Mouse (Mus musculus): ENCODE measurements around the gene Pnpla2.

Gene Pnpla2

GRCm38 (mm10) chr7:141482531-141483024 lies 27.6 kb downstream of the Pnpla2 start:
- no peak for DNase-seq (ENCODE audit: low spot score in 2 of 2)

GRCm38 (mm10) chr7:141483114-141483653 lies 28.2 kb downstream of the Pnpla2 start:
- DNase-seq (ENCODE audit: low spot score in 2 of 2) = no peak

- DNase-seq (ENCODE audit: low spot score in 2 of 2) = no peak
Measured at GRCm38 (mm10) chr7:141484186-141485120, 29.5 kb downstream of the Pnpla2 start.

- no peak for DNase-seq (ENCODE audit: low spot score in 2 of 2)
Measured at GRCm38 (mm10) chr7:141485186-141485585, 30.2 kb downstream of the Pnpla2 start.

GRCm38 (mm10) chr7:141485606-141486005 lies 30.6 kb downstream of the Pnpla2 start:
- DNase-seq (ENCODE audit: low spot score in 2 of 2) = no peak

- no peak for DNase-seq (ENCODE audit: low spot score in 2 of 2)
Measured at GRCm38 (mm10) chr7:141486239-141486638, 31.2 kb downstream of the Pnpla2 start.

- DNase-seq (ENCODE audit: low spot score in 2 of 2) = no peak
Measured at GRCm38 (mm10) chr7:141487141-141487540, 32.1 kb downstream of the Pnpla2 start.

GRCm38 (mm10) chr7:141491151-141491550 lies 36.2 kb downstream of the Pnpla2 start:
- peak in 1 of 2 experiments; percentile 28 for DNase-seq (ENCODE audit: low spot score in 2 of 2)

GRCm38 (mm10) chr7:141492738-141493137 lies 37.7 kb downstream of the Pnpla2 start:
- DNase-seq (ENCODE audit: low spot score in 2 of 2) = no peak

GRCm38 (mm10) chr7:141493729-141494128 lies 38.7 kb downstream of the Pnpla2 start:
- no peak for DNase-seq (ENCODE audit: low spot score in 2 of 2)

GRCm38 (mm10) chr7:141495379-141495778 lies 40.4 kb downstream of the Pnpla2 start:
- DNase-seq (ENCODE audit: low spot score in 2 of 2) = no peak

- no peak for DNase-seq (ENCODE audit: low spot score in 2 of 2)
Measured at GRCm38 (mm10) chr7:141495940-141496339, 40.9 kb downstream of the Pnpla2 start.

- DNase-seq (ENCODE audit: low spot score in 2 of 2) = no peak
Measured at GRCm38 (mm10) chr7:141497600-141497999, 42.6 kb downstream of the Pnpla2 start.

GRCm38 (mm10) chr7:141501820-141502555 lies 47.0 kb downstream of the Pnpla2 start:
- no peak for DNase-seq (ENCODE audit: low spot score in 2 of 2)

GRCm38 (mm10) chr7:141502556-141502905 lies 47.5 kb downstream of the Pnpla2 start:
- no peak for DNase-seq (ENCODE audit: low spot score in 2 of 2)

- DNase-seq (ENCODE audit: low spot score in 2 of 2) = no peak
Measured at GRCm38 (mm10) chr7:141506278-141506677, 51.3 kb downstream of the Pnpla2 start.

GRCm38 (mm10) chr7:141508160-141508559 lies 53.2 kb downstream of the Pnpla2 start:
- DNase-seq (ENCODE audit: low spot score in 2 of 2) = no peak

- DNase-seq (ENCODE audit: low spot score in 2 of 2) = no peak
Measured at GRCm38 (mm10) chr7:141510196-141510595, 55.2 kb downstream of the Pnpla2 start.

Data from spleen, postnatal 14 days (tissue).